Mouse (Mus musculus) cerebellum, postnatal 4 days (tissue): Measurements from ENCODE around the gene Irgc1.

ENCODE experiments used
- DNase-seq, 2 experiments: peaks; one replicate each; pipeline ENCODE4 v3.0.0; 2022; ENCODE audit warnings: low spot score in 2 of 2, mixed read lengths in 1 of 2

Irgc1 gene

GRCm38 (mm10) chr7:24472442-24472841 lies 20.3 kb upstream of the Irgc1 start:
- DNase-seq = no peak

- DNase-seq = no peak
Observed at GRCm38 (mm10) chr7:24470356-24470755, 18.3 kb upstream of the Irgc1 start.

GRCm38 (mm10) chr7:24469126-24469525 lies 17.0 kb upstream of the Irgc1 start:
- DNase-seq = no peak

- no peak for DNase-seq
Observed at GRCm38 (mm10) chr7:24467886-24468285, 15.8 kb upstream of the Irgc1 start.

GRCm38 (mm10) chr7:24466835-24467234 lies 14.7 kb upstream of the Irgc1 start:
- DNase-seq = no peak

GRCm38 (mm10) chr7:24462388-24463319 lies 10.6 kb upstream of the Irgc1 start, which contains the start of gene Plaur:
TSS of gene Plaur (plus strand) at chr7:24462484.
- no peak for DNase-seq

- no peak for DNase-seq
Observed at GRCm38 (mm10) chr7:24461376-24462051, 9.4 kb upstream of the Irgc1 start.

GRCm38 (mm10) chr7:24459843-24460242 lies 7.7 kb upstream of the Irgc1 start:
- DNase-seq = no peak

- no peak for DNase-seq
Observed at GRCm38 (mm10) chr7:24459440-24459839, 7.3 kb upstream of the Irgc1 start.

- DNase-seq = no peak
Observed at GRCm38 (mm10) chr7:24457726-24458370, 5.8 kb upstream of the Irgc1 start.

GRCm38 (mm10) chr7:24455726-24456125 lies 3.6 kb upstream of the Irgc1 start:
- no peak for DNase-seq

- DNase-seq = no peak
Observed at GRCm38 (mm10) chr7:24454199-24454598, 2.1 kb upstream of the Irgc1 start.

GRCm38 (mm10) chr7:24450585-24451017 lies 1.5 kb downstream of the Irgc1 start:
- DNase-seq = no peak

- no peak for DNase-seq
Observed at GRCm38 (mm10) chr7:24448782-24449517, 3.1 kb downstream of the Irgc1 start.

GRCm38 (mm10) chr7:24446697-24447340 lies 5.3 kb downstream of the Irgc1 start:
- no peak for DNase-seq

GRCm38 (mm10) chr7:24445266-24445926 lies 6.7 kb downstream of the Irgc1 start:
- no peak for DNase-seq

GRCm38 (mm10) chr7:24442313-24442712 lies 9.8 kb downstream of the Irgc1 start:
- DNase-seq = no peak

GRCm38 (mm10) chr7:24441785-24442184 lies 10.3 kb downstream of the Irgc1 start:
- DNase-seq = peak in 1 of 2 experiments; percentile 52

- no peak for DNase-seq
Observed at GRCm38 (mm10) chr7:24439891-24440290, 12.2 kb downstream of the Irgc1 start.

GRCm38 (mm10) chr7:24439191-24439590 lies 12.9 kb downstream of the Irgc1 start:
- DNase-seq = no peak
